In genomic region chr5:113217076-113217475, GRCm38 (mm10) we compare ENCODE assay signal across 26 mouse cellular contexts. TPM values are rescaled to one million over a fixed set of nuclear protein-coding genes. Genes with fewer than 3 reads are reported as not detected.
DNase-seq lines count a peak whose midpoint lies in the region; ATAC-seq and TF ChIP-seq lines count a peak whose summit lies in the region.
"Had no signal": no experiment of that assay in that cellular context is flagged by ENCODE, and none has a peak within 500 bp of the region (broad histone marks: within the 10 kb centered on the region; RNA-seq: fewer than 3 reads in every experiment).

No protein-coding gene starts in this region.

- no peak for TF ChIP-seq EP300 in stomach, postnatal 0 days (optimal IDR thresholded peaks at IDR 0.05)

- peak overlapping the region; percentile 45 for H3K9ac ChIP-seq in intestine, embryonic 16.5 days (ENCODE audit: low read depth, low read length)
- no peak overlapping the region; the same call in 1 of the 2 replicates for H3K9ac ChIP-seq in stomach, postnatal 0 days (ENCODE audit: low read length)
- no peak overlapping the region for H3K9ac ChIP-seq in hindbrain, embryonic 13.5 days
- H3K9ac ChIP-seq: neural tube, embryonic 12.5 days had no signal

- peak overlapping the region; percentile 96 for H3K4me2 ChIP-seq in intestine, embryonic 16.5 days (ENCODE audit: low read depth, low read length)
- H3K4me2 ChIP-seq in stomach, postnatal 0 days (replicated peaks; ENCODE audit: low read depth), result no peak overlapping the region
- H3K4me2 ChIP-seq in hindbrain, embryonic 13.5 days, result no peak overlapping the region
- H3K4me2 ChIP-seq: neural tube, embryonic 12.5 days had no signal

- intact Hi-C loops in left cerebral cortex, adult 2 months (cut with DNase I), result no loop called here

- TF ChIP-seq CTCF in left cerebral cortex, adult 2 months (IDR thresholded peaks at IDR 0.05), result no peak
- TF ChIP-seq CTCF in stomach, postnatal 0 days (IDR thresholded peaks at IDR 0.05; ENCODE audit: low read depth), result no peak
- TF ChIP-seq CTCF in lung, adult 2 months (IDR thresholded peaks at IDR 0.05; ENCODE audit: insufficient read depth, low read length), result no peak

- 45% methylated on average over 12 of the region's 12 CpGs for WGBS in intestine, embryonic 16.5 days
- WGBS in stomach, postnatal 0 days, result 49% methylated on average over 12 of the region's 12 CpGs
- 74% methylated on average over 12 of the region's 12 CpGs for WGBS in lung, adult 2 months
- WGBS in hindbrain, embryonic 13.5 days, result 77% methylated on average over 12 of the region's 12 CpGs

- H3K4me1 ChIP-seq in intestine, embryonic 16.5 days (ENCODE audit: control insufficient read depth, insufficient read depth, low read length), result peaks cover 26% of the 10 kb centered on the region
- H3K4me1 ChIP-seq in stomach, postnatal 0 days (replicated peaks; ENCODE audit: control insufficient read depth, insufficient read depth), result 0 out of 2 replicates have a peak, but pooled peaks cover 3% of the 10 kb centered on the region
- H3K4me1 ChIP-seq in lung, adult 2 months (ENCODE audit: control insufficient read depth, insufficient read depth, low read length), result peaks cover 16% of the 10 kb centered on the region
- peaks cover 8% of the 10 kb centered on the region for H3K4me1 ChIP-seq in hindbrain, embryonic 13.5 days (replicated peaks)

- DNase-seq in left cerebral cortex, adult 2 months (ENCODE audit: extremely low spot score in 1 of 2, low spot score in 2 of 2), result no peak
- DNase-seq in left cerebral cortex, adult 9 months (ENCODE audit: low spot score in 2 of 2), result no peak
- DNase-seq in kidney, postnatal 14 days, result peak; percentile 75
- DNase-seq in stomach, postnatal 0 days (ENCODE audit: low spot score), result peak; percentile 65
- DNase-seq in lung, adult 2 months, result no peak
- DNase-seq: adrenal gland, postnatal 14 days; cerebellum, adult 18-20 months; cerebellum, postnatal 36 days; liver; thymus, adult 18-20 months had no signal

- H3K36me3 ChIP-seq in intestine, embryonic 16.5 days (ENCODE audit: control insufficient read depth, insufficient read depth, low read length), result no peaks in the 10 kb centered on the region
- no peaks in the 10 kb centered on the region for H3K36me3 ChIP-seq in stomach, postnatal 0 days (ENCODE audit: control insufficient read depth, insufficient read depth, low read length)
- H3K36me3 ChIP-seq in hindbrain, embryonic 13.5 days, result no peaks in the 10 kb centered on the region
- H3K36me3 ChIP-seq: hindbrain, embryonic 10.5 days; neural tube, embryonic 12.5 days had no signal

- H3K9me3 ChIP-seq in intestine, embryonic 16.5 days (ENCODE audit: control insufficient read depth, low read length), result no peaks in the 10 kb centered on the region
- H3K9me3 ChIP-seq in stomach, postnatal 0 days (ENCODE audit: control insufficient read depth, low read length), result no peaks in the 10 kb centered on the region
- no peaks in the 10 kb centered on the region for H3K9me3 ChIP-seq in hindbrain, embryonic 13.5 days
- H3K9me3 ChIP-seq: hindbrain, embryonic 10.5 days had no signal

- no peak for TF ChIP-seq POLR2A in lung, adult 2 months (IDR thresholded peaks at IDR 0.05; ENCODE audit: borderline replicate concordance, extremely low read depth, low read depth, low read length)

- no peak overlapping the region for H3K4me3 ChIP-seq in left cerebral cortex, adult 2 months
- H3K4me3 ChIP-seq in intestine, embryonic 16.5 days (ENCODE audit: low read length), result peak overlapping the region; percentile 17; the same call in 1 of the 2 replicates
- no peak overlapping the region for H3K4me3 ChIP-seq in stomach, postnatal 0 days (ENCODE audit: low read depth, low read length)
- H3K4me3 ChIP-seq in lung, adult 2 months (replicated peaks; ENCODE audit: extremely low read depth, low read depth, low read length), result no peak overlapping the region
- H3K4me3 ChIP-seq in hindbrain, embryonic 13.5 days, result no peak overlapping the region
- H3K4me3 ChIP-seq: hindbrain, embryonic 10.5 days; megakaryocyte, embryonic 14.5 days; neural tube, embryonic 12.5 days had no signal

- H3K27me3 ChIP-seq in intestine, embryonic 16.5 days (replicated peaks; ENCODE audit: control insufficient read depth, insufficient read depth, low read length), result no peaks in the 10 kb centered on the region
- H3K27me3 ChIP-seq in stomach, postnatal 0 days (ENCODE audit: control insufficient read depth, insufficient read depth, low read length), result no peaks in the 10 kb centered on the region
- peaks cover 21% of the 10 kb centered on the region for H3K27me3 ChIP-seq in hindbrain, embryonic 13.5 days
- H3K27me3 ChIP-seq: Patski had no signal

- peak; percentile 17; the same call in 1 of the 2 replicates for ATAC-seq in intestine, embryonic 16.5 days
- ATAC-seq in stomach, postnatal 0 days (ENCODE audit: low FRiP score, low TSS enrichment), result no peak
- no peak for ATAC-seq in hindbrain, embryonic 13.5 days (ENCODE audit: low FRiP score)
- ATAC-seq: activated CD4-positive, CD25-positive, alpha-beta regulatory T cell, adult 4 months; forebrain, embryonic 16.5 days; midbrain, embryonic 16.5 days had no signal

- H3K27ac ChIP-seq in left cerebral cortex, adult 2 months, result peak overlapping the region; percentile 5
- peak overlapping the region; percentile 54 for H3K27ac ChIP-seq in intestine, embryonic 16.5 days (ENCODE audit: low read length)
- peak overlapping the region; percentile 77 for H3K27ac ChIP-seq in stomach, postnatal 0 days (replicated peaks)
- H3K27ac ChIP-seq in hindbrain, embryonic 13.5 days, result no peak overlapping the region
- H3K27ac ChIP-seq: hindbrain, embryonic 10.5 days; neural tube, embryonic 12.5 days had no signal

RNA-seq across cellular contexts. Expression of gene 2900026A02Rik, which starts 4.0 kb away (rescaled TPM):
- total RNA-seq in left cerebral cortex, adult 2 months (2021), result 10 to 100 TPM; 39.6 to 45.1 TPM
- polyA plus RNA-seq in intestine, embryonic 16.5 days (2015; fragmentation: Nextera tagmentation; extraction: Ambion mirVana), result 8.3 and 9.5 TPM in 2 replicates
- 5.3 and 6.2 TPM in 2 replicates for polyA plus RNA-seq in stomach, postnatal 0 days (2015; fragmentation: Nextera tagmentation; extraction: Ambion mirVana)
- 29.0 and 32.0 TPM in 2 replicates for polyA plus RNA-seq in lung, adult 2 months (2012; rRNA removed)
- 2.4 and 2.7 TPM in 2 replicates for polyA plus RNA-seq in hindbrain, embryonic 13.5 days (2015; fragmentation: Nextera tagmentation; extraction: Ambion mirVana)

RNA-seq across cellular contexts. Expression of gene Tmem211, which starts 9.6 kb away (rescaled TPM):
- not detected for total RNA-seq in left cerebral cortex, adult 2 months (2021)
- polyA plus RNA-seq in intestine, embryonic 16.5 days (2015; fragmentation: Nextera tagmentation; extraction: Ambion mirVana), result 0.13 and 0.28 TPM in 2 replicates
- 0.46 and 0.59 TPM in 2 replicates for polyA plus RNA-seq in stomach, postnatal 0 days (2015; fragmentation: Nextera tagmentation; extraction: Ambion mirVana)
- 0.08 TPM in 1 of 2 replicates, not detected in the other for polyA plus RNA-seq in lung, adult 2 months (2012; rRNA removed)
- polyA plus RNA-seq in hindbrain, embryonic 13.5 days (2015; fragmentation: Nextera tagmentation; extraction: Ambion mirVana), result not detected in 2 replicates
- total RNA-seq: adrenal gland, postnatal 14 days; gastrocnemius, adult 8-10 months; heart, adult 18-20 months; layer of hippocampus, postnatal 14 days; left cerebral cortex, postnatal 36 days had no signal
- polyA plus RNA-seq: activated CD4-positive, CD25-positive, alpha-beta regulatory T cell, adult 4 months; C2C12; forebrain, embryonic 16.5 days; heart, embryonic 16.5 days; hindbrain, embryonic 10.5 days; lung, embryonic 16.5 days; midbrain, embryonic 16.5 days; neural tube, embryonic 12.5 days; Patski had no signal

Comparison
In these comparisons a context has a peak if more than half of its experiments do, and no peak if none do; other contexts are left out.
1. DNase-seq: peak in kidney, postnatal 14 days (single experiment) and stomach, postnatal 0 days (single experiment); none in left cerebral cortex, adult 2 months (0 of 2), left cerebral cortex, adult 9 months (0 of 2) and lung, adult 2 months (single experiment).